Mouse (Mus musculus) CD4-positive helper T cell, adult 2 months (primary cell): Measurements from ENCODE around the gene Mta1.

Source experiments
- DNase-seq: peaks from one replicate; pipeline ENCODE4 v3.0.0-alpha.2; 2012; ENCODE audit warnings: low read depth, missing footprints, low spot score

The Mta1 gene

GRCm38 (mm10) chr12:113185442-113186291 is 87.6 kb downstream of the Mta1 start, which contains the start of gene Tmem121:
Gene Tmem121 (plus strand): TSS chr12:113185930.
- DNase-seq: peak; percentile 32

GRCm38 (mm10) chr12:113186326-113187010 is 88.4 kb downstream of the Mta1 start:
- no peak for DNase-seq
